Mouse (Mus musculus) spleen, postnatal 14 days (tissue): ENCODE measurements around the gene Gm10681.
"Not testable (repeated sequence)": the region's sequence is repeated elsewhere in the genome, so short reads cannot be mapped to it uniquely, and the experiment has no call there.

Source experiments
- DNase-seq, 2 experiments: peaks; one replicate each; pipeline ENCODE4 v3.0.0; 2021 to 2022; ENCODE audit warnings: low spot score in 2 of 2

Gene Gm10681

DNA sequence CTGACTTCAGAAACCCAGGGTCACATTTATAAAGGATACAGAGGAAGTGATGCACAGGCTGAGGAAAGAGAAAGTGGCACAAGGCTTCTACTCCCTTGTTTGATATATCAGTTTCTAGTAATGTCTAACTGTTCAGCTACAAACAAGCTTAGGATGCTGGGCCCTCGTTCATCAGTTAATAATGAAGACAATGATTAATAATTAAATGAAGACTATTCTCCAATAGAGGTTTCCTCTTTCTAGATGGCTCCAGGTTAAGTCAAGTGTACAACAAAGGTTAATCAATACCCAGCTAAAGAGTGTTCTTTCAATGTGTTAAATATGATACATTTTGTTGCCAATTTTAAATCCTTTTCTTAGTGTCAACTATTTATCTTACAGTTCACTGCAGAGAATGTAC lies 78.2 kb downstream of the Gm10681 start, which contains the start of gene Hsd3b4:
Gene Hsd3b4, minus strand, starts transcription at position 101 of the 400 bp plus-strand sequence.
- DNase-seq: not testable (repeated sequence)

DNA sequence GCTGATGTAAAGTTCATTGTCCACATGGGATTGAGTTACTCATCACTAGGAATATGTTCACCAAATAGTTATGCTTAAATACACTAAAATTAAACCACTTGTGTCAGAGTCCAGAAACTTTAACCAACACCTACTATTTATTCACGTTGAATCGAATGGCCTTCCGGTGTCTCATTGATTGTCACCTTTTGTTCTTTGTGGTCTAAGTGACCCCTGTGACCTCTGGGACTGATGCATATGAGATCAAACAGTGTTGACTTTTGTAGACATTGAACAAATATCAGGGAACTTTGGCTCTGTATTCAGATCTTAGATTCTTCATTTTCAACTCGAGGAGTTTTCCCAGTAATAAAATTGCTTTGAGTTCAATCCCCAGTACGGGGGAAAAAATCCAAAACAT lies 81.4 kb downstream of the Gm10681 start:
- DNase-seq: not testable (repeated sequence)
